Mouse (Mus musculus): ENCODE measurements at regions not wholly inside any gene's neighbourhood (a gene's known extent, or its start where the extent isn't known, plus 50 kb on each side); places are given as distances from the start of the nearest gene placed in this dataset.

GRCm38 (mm10) chr3:144104366-144104765, 100.7 kb downstream of the Lmo4 start:
- H3K27me3 ChIP-seq: no peaks in the 10 kb centered on the region
- no peaks in the 10 kb centered on the region for H3K36me3 ChIP-seq
- no peak for ATAC-seq (replicated peaks)
- H3K27ac ChIP-seq (replicated peaks): no peak overlapping the region
- H3K9ac ChIP-seq (replicated peaks): no peak overlapping the region
- 78% methylated on average over 4 of the region's 4 CpGs for WGBS
- H3K4me3 ChIP-seq: no peak overlapping the region
- H3K4me2 ChIP-seq (replicated peaks): no peak overlapping the region
- no peaks in the 10 kb centered on the region for H3K9me3 ChIP-seq
- H3K4me1 ChIP-seq: peaks cover 20% of the 10 kb centered on the region

GRCm38 (mm10) chr3:144099444-144099843, 105.6 kb downstream of the Lmo4 start:
- no peak for ATAC-seq (replicated peaks)

DNA sequence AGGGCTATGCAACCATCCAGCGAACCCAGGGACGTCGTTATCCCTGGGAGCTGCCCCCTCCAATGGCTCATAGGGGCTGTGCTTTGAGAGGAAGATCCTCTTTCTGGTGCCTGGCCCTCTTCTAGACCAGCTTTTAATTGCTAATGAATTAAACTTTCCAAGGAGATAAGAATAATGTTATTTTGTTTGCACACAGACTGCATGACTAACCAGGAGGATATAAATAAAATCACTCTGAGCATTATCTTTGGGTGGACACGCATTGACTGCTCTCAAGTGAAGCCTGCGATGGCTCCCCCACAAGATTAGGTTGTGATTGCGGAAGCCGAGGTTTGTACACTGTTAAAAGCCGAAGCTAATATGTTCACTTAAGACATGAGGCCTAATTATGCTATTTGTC, 106.3 kb downstream of the Lmo4 start:
- no peak overlapping the region for H3K27ac ChIP-seq (replicated peaks)
- no peaks in the 10 kb centered on the region for H3K36me3 ChIP-seq
- no peak for ATAC-seq (replicated peaks)
- no peaks in the 10 kb centered on the region for H3K27me3 ChIP-seq
- no peak overlapping the region for H3K4me3 ChIP-seq
- 62% methylated on average over 8 of the region's 8 CpGs for WGBS
- H3K9me3 ChIP-seq: no peaks in the 10 kb centered on the region
- H3K4me2 ChIP-seq (replicated peaks): no peak overlapping the region
- H3K4me1 ChIP-seq: no peaks in the 10 kb centered on the region
- H3K9ac ChIP-seq (replicated peaks): no peak overlapping the region

More at GRCm38 (mm10) chr3:144099444-144099843, 105.6 kb downstream of the Lmo4 start:
- Histone ChIP-seq H3K4me2 (replicated peaks) (no peak overlapping the region), H3K36me3 (no peaks in the 10 kb centered on the region), H3K27me3 (no peaks in the 10 kb centered on the region), H3K27ac (replicated peaks) (no peak overlapping the region), H3K4me3 (no peak overlapping the region), H3K9me3 (no peaks in the 10 kb centered on the region), H3K4me1 (no peaks in the 10 kb centered on the region), H3K9ac (replicated peaks) (no peak overlapping the region)
- WGBS: 93% methylated on average over 2 of the region's 2 CpGs

DNA sequence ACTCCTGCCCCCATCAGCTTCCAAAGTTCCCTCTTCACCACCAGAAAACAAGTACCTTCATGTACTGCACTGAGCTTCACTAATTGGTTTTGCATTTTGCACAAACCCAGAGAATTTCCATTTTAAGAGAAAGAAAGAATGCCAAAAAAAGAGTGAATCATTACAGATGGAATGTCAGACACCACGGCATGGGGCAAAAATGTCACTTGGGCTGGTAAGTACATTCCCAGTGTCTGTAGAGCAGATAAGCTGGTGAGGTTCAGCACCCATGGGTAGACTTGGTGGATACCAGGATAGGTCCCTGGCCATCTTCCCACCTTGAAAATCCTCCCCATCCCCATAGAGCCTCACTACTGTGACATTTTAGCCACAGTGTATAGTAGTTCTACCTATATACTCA, 113.8 kb downstream of the Lmo4 start:
- H3K4me3 ChIP-seq: no peak overlapping the region
- no peak overlapping the region for H3K4me2 ChIP-seq (replicated peaks)
- H3K27me3 ChIP-seq: no peaks in the 10 kb centered on the region
- H3K9ac ChIP-seq (replicated peaks): no peak overlapping the region
- H3K36me3 ChIP-seq: no peaks in the 10 kb centered on the region
- no peaks in the 10 kb centered on the region for H3K9me3 ChIP-seq
- 93% methylated on average over 1 of the region's 1 CpGs for WGBS
- H3K27ac ChIP-seq (replicated peaks): no peak overlapping the region
- no peaks in the 10 kb centered on the region for H3K4me1 ChIP-seq
- no peak for ATAC-seq (replicated peaks)

GRCm38 (mm10) chr3:144089790-144090256, 115.2 kb downstream of the Lmo4 start:
- no peak overlapping the region for H3K4me2 ChIP-seq (replicated peaks)
- no peaks in the 10 kb centered on the region for H3K4me1 ChIP-seq
- no peak overlapping the region for H3K27ac ChIP-seq (replicated peaks)
- H3K36me3 ChIP-seq: no peaks in the 10 kb centered on the region
- ATAC-seq (replicated peaks): no peak
- WGBS: 50% methylated on average over 8 of the region's 8 CpGs
- H3K9me3 ChIP-seq: no peaks in the 10 kb centered on the region
- H3K27me3 ChIP-seq: no peaks in the 10 kb centered on the region
- no peak overlapping the region for H3K9ac ChIP-seq (replicated peaks)
- H3K4me3 ChIP-seq: no peak overlapping the region

GRCm38 (mm10) chr3:144088261-144088884, 116.6 kb downstream of the Lmo4 start:
- no peak overlapping the region for H3K4me2 ChIP-seq (replicated peaks)

GRCm38 (mm10) chr3:144087771-144088170, 117.2 kb downstream of the Lmo4 start:
- Histone ChIP-seq H3K36me3 (no peaks in the 10 kb centered on the region), H3K4me1 (no peaks in the 10 kb centered on the region), H3K9ac (replicated peaks) (no peak overlapping the region), H3K9me3 (no peaks in the 10 kb centered on the region), H3K27ac (replicated peaks) (no peak overlapping the region), H3K27me3 (no peaks in the 10 kb centered on the region), H3K4me3 (no peak overlapping the region), H3K4me2 (replicated peaks) (no peak overlapping the region)
- 85% methylated on average over 7 of the region's 7 CpGs for WGBS
- ATAC-seq (replicated peaks): no peak

More at GRCm38 (mm10) chr3:144088261-144088884, 116.6 kb downstream of the Lmo4 start:
- Histone ChIP-seq H3K9ac (replicated peaks) (no peak overlapping the region), H3K27me3 (no peaks in the 10 kb centered on the region), H3K27ac (replicated peaks) (no peak overlapping the region), H3K4me3 (no peak overlapping the region), H3K36me3 (no peaks in the 10 kb centered on the region), H3K4me1 (no peaks in the 10 kb centered on the region), H3K9me3 (no peaks in the 10 kb centered on the region)
- ATAC-seq (replicated peaks): no peak
- WGBS: 82% methylated on average over 18 of the region's 18 CpGs

- no peaks in the 10 kb centered on the region for H3K27me3 ChIP-seq
- WGBS: 50% methylated on average over 3 of the region's 3 CpGs
- no peak overlapping the region for H3K4me3 ChIP-seq
- no peak overlapping the region for H3K9ac ChIP-seq (replicated peaks)
- H3K36me3 ChIP-seq: no peaks in the 10 kb centered on the region
- no peak overlapping the region for H3K27ac ChIP-seq (replicated peaks)
- no peak overlapping the region for H3K4me2 ChIP-seq (replicated peaks)
- no peak for ATAC-seq (replicated peaks)
- H3K9me3 ChIP-seq: no peaks in the 10 kb centered on the region
- H3K4me1 ChIP-seq: no peaks in the 10 kb centered on the region
Observed at GRCm38 (mm10) chr3:144086176-144086575, 118.8 kb downstream of the Lmo4 start.

DNA sequence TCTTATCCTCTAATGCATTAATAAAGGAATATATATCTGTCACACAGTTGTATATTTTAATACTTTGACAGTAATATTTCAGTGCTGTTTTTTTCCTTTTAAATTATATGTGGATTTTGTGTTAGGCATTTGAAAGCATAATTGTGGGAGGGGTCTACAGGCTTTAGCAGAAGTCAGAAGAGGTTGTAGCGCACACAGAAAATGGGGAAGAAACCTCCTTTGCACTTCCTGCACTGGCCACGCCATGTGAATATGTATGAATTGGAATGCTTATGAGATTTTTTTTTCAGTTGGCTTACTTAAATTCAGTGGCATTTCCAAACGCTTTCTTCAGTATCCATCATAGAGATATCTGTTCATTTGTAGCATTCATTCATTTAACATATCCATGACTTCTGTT, 125.1 kb downstream of the Lmo4 start:
- H3K9me3 ChIP-seq: no peaks in the 10 kb centered on the region
- H3K9ac ChIP-seq (replicated peaks): no peak overlapping the region
- WGBS: 93% methylated on average over 3 of the region's 3 CpGs
- no peak overlapping the region for H3K4me3 ChIP-seq
- H3K36me3 ChIP-seq: no peaks in the 10 kb centered on the region
- no peak for ATAC-seq (replicated peaks)
- no peak overlapping the region for H3K4me2 ChIP-seq (replicated peaks)
- H3K27ac ChIP-seq (replicated peaks): no peak overlapping the region
- H3K27me3 ChIP-seq: no peaks in the 10 kb centered on the region
- no peaks in the 10 kb centered on the region for H3K4me1 ChIP-seq

GRCm38 (mm10) chr3:144078198-144078935, 126.7 kb downstream of the Lmo4 start:
- Histone ChIP-seq H3K27ac (replicated peaks) (no peak overlapping the region), H3K27me3 (no peaks in the 10 kb centered on the region), H3K4me2 (replicated peaks) (no peak overlapping the region), H3K4me1 (no peaks in the 10 kb centered on the region), H3K4me3 (no peak overlapping the region), H3K9ac (replicated peaks) (no peak overlapping the region), H3K36me3 (no peaks in the 10 kb centered on the region), H3K9me3 (no peaks in the 10 kb centered on the region)
- 83% methylated on average over 13 of the region's 13 CpGs for WGBS
- no peak for ATAC-seq (replicated peaks)

- no peak for ATAC-seq (replicated peaks)
- Histone ChIP-seq H3K4me2 (replicated peaks) (no peak overlapping the region), H3K4me3 (no peak overlapping the region), H3K9ac (replicated peaks) (no peak overlapping the region), H3K4me1 (no peaks in the 10 kb centered on the region), H3K27me3 (no peaks in the 10 kb centered on the region), H3K36me3 (no peaks in the 10 kb centered on the region), H3K27ac (replicated peaks) (no peak overlapping the region), H3K9me3 (no peaks in the 10 kb centered on the region)
- WGBS: 79% methylated on average over 10 of the region's 10 CpGs
Observed at GRCm38 (mm10) chr3:144069979-144070540, 135.0 kb downstream of the Lmo4 start.

DNA sequence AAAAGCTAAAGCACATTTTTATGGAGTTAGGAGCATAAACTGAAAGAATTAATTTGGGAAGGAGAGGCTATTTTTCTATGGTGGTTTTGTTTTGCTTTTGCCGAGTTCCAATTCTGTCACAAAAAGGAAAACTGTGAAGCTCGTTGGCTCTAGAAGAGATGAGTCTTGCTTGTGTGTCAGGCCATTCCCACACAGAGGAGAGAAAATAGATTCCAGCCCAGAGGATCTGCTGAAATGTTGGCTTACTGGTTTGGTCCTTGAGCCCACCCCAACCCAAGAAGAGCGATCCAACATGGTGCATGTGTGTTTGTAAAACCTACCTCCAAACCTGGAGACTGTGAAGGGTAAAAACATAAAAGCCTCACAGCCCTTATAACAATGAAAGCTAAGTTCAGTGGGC, 138.0 kb downstream of the Lmo4 start:
- no peak overlapping the region for H3K27ac ChIP-seq (replicated peaks)
- no peak overlapping the region for H3K4me2 ChIP-seq (replicated peaks)
- H3K4me3 ChIP-seq: no peak overlapping the region
- no peak overlapping the region for H3K9ac ChIP-seq (replicated peaks)
- 90% methylated on average over 3 of the region's 3 CpGs for WGBS
- no peak for ATAC-seq (replicated peaks)
- H3K36me3 ChIP-seq: no peaks in the 10 kb centered on the region
- H3K27me3 ChIP-seq: no peaks in the 10 kb centered on the region
- no peaks in the 10 kb centered on the region for H3K9me3 ChIP-seq
- no peaks in the 10 kb centered on the region for H3K4me1 ChIP-seq
